Mouse (Mus musculus) olfactory bulb, adult 2 months (tissue): ENCODE results near the gene Sema5a. TPM values are rescaled to one million over a fixed set of nuclear protein-coding genes. Genes with fewer than 3 reads are reported as not detected.
A peak's percentile ranks its signal among the peaks of the same experiment; 100 is the strongest.

Source experiments
- H3K27ac ChIP-seq: fragments of 200-500 bp; 2 replicates; pipeline ENCODE4 v1.5.1; 2012; ENCODE audit warnings: low read depth, low read length; ENCODE audit not compliant: insufficient read depth
- H3K4me1 ChIP-seq: fragments of 200-500 bp; 2 replicates; pipeline ENCODE4 v1.6.1; 2012; ENCODE audit warnings: low read length; ENCODE audit not compliant: control insufficient read depth, insufficient read depth
- H3K4me3 ChIP-seq: fragments of 200-500 bp; 2 replicates; pipeline ENCODE4 v1.5.1; 2012; ENCODE audit warnings: mild to moderate bottlenecking, low read depth, low read length, moderate library complexity; ENCODE audit not compliant: insufficient read depth
- CTCF ChIP-seq: fragments of 200-500 bp; IDR thresholded peaks from 2 replicates; pipeline ENCODE4 v1.5.1; 2012; ENCODE audit warnings: low read depth, mild to moderate bottlenecking, low read length, moderate library complexity; ENCODE audit not compliant: insufficient read depth
- POLR2A ChIP-seq: fragments of 200-500 bp; IDR thresholded peaks from 2 replicates; pipeline ENCODE4 v1.6.1; 2012; ENCODE audit warnings: mild to moderate bottlenecking, low read depth, low read length, moderate library complexity; ENCODE audit not compliant: insufficient read depth
- WGBS: fragments of 180-500 bp; shearing (Covaris S2); methylation state at CpG from one replicate; pipeline ENCODE4 v1.1.7; 2018; 5-methylcytosine and 5-hydroxymethylcytosine counted together
- polyA plus RNA-seq: library from polyadenylated mRNA; stranded (reverse); fragments of >200 nt; gene quantifications from 2 replicates; pipeline ENCODE4 v1.2.4, GENCODE M21; 2012; ENCODE audit warnings: low replicate concordance; ENCODE audit not compliant: missing spikeins, insufficient read depth, insufficient read length

Sema5a gene
- polyA plus RNA-seq, 1 experiment = not detected

- H3K27ac ChIP-seq = no peak overlapping the region
- TF ChIP-seq POLR2A (no peak), CTCF (no peak)
- H3K4me3 ChIP-seq = no peak overlapping the region
- 94% methylated on average over 4 of the region's 4 CpGs for WGBS
- no peaks in the 10 kb centered on the region for H3K4me1 ChIP-seq
Observed at GRCm38 (mm10) chr15:32382930-32383481, 138.4 kb downstream of the Sema5a start.

GRCm38 (mm10) chr15:32396241-32396890, 151.8 kb downstream of the Sema5a start:
- Histone ChIP-seq H3K4me1 (no peaks in the 10 kb centered on the region), H3K27ac (no peak overlapping the region; the same call in 1 of the 2 replicates), H3K4me3 (no peak overlapping the region)
- 43% methylated on average over 3 of the region's 3 CpGs for WGBS
- TF ChIP-seq CTCF (no peak), POLR2A (no peak)

GRCm38 (mm10) chr15:32397064-32397463, 152.5 kb downstream of the Sema5a start:
- H3K4me3 ChIP-seq = no peak overlapping the region
- WGBS = 75% methylated on average over 3 of the region's 3 CpGs
- TF ChIP-seq POLR2A (no peak), CTCF (no peak)
- H3K27ac ChIP-seq = no peak overlapping the region
- no peaks in the 10 kb centered on the region for H3K4me1 ChIP-seq

GRCm38 (mm10) chr15:32398721-32399120, 154.1 kb downstream of the Sema5a start:
- Histone ChIP-seq H3K27ac (no peak overlapping the region), H3K4me1 (peaks cover 6% of the 10 kb centered on the region), H3K4me3 (no peak overlapping the region)
- no peak for TF ChIP-seq POLR2A
- TF ChIP-seq CTCF = no peak
- WGBS = 98% methylated on average over 1 of the region's 1 CpGs

GRCm38 (mm10) chr15:32401909-32402527, 157.4 kb downstream of the Sema5a start:
- TF ChIP-seq CTCF (no peak), POLR2A (no peak)
- Histone ChIP-seq H3K4me3 (no peak overlapping the region), H3K27ac (no peak overlapping the region), H3K4me1 (peaks cover 6% of the 10 kb centered on the region)
- WGBS = 80% methylated on average over 5 of the region's 5 CpGs

- 34% methylated on average over 8 of the region's 8 CpGs for WGBS
- TF ChIP-seq POLR2A = no peak
- no peak for TF ChIP-seq CTCF
- H3K4me3 ChIP-seq = no peak overlapping the region
- H3K27ac ChIP-seq = peak overlapping the region; percentile 60
- peaks cover 6% of the 10 kb centered on the region for H3K4me1 ChIP-seq
Observed at GRCm38 (mm10) chr15:32403321-32403720, 158.7 kb downstream of the Sema5a start.

GRCm38 (mm10) chr15:32406436-32406835, 161.8 kb downstream of the Sema5a start:
- H3K4me1 ChIP-seq = peaks cover 6% of the 10 kb centered on the region
- no peak for TF ChIP-seq POLR2A
- TF ChIP-seq CTCF = no peak
- H3K27ac ChIP-seq = no peak overlapping the region
- 93% methylated on average over 2 of the region's 2 CpGs for WGBS
- H3K4me3 ChIP-seq = no peak overlapping the region

- 96% methylated on average over 3 of the region's 3 CpGs for WGBS
- no peak overlapping the region for H3K4me3 ChIP-seq
- H3K27ac ChIP-seq = no peak overlapping the region
- no peak for TF ChIP-seq CTCF
- TF ChIP-seq POLR2A = no peak
- H3K4me1 ChIP-seq = peaks cover 4% of the 10 kb centered on the region
Observed at GRCm38 (mm10) chr15:32407766-32408165, 163.2 kb downstream of the Sema5a start.

GRCm38 (mm10) chr15:32416291-32416690, 171.7 kb downstream of the Sema5a start:
- no peak for TF ChIP-seq POLR2A
- no peak for TF ChIP-seq CTCF
- 100% methylated on average over 2 of the region's 2 CpGs for WGBS

GRCm38 (mm10) chr15:32422631-32423030, 178.0 kb downstream of the Sema5a start:
- no peak for TF ChIP-seq POLR2A
- TF ChIP-seq CTCF = no peak
- Histone ChIP-seq H3K4me3 (no peak overlapping the region), H3K27ac (no peak overlapping the region), H3K4me1 (no peaks in the 10 kb centered on the region)
- WGBS = 77% methylated on average over 6 of the region's 6 CpGs

More at GRCm38 (mm10) chr15:32416291-32416690, 171.7 kb downstream of the Sema5a start:
- Histone ChIP-seq H3K4me3 (no peak overlapping the region), H3K27ac (no peak overlapping the region), H3K4me1 (no peaks in the 10 kb centered on the region)
